Mouse (Mus musculus): ENCODE results near the gene Lin28b. TPM values are rescaled to one million over a fixed set of nuclear protein-coding genes. Genes with fewer than 3 reads are reported as not detected.
"Not testable (repeated sequence)": the region's sequence is repeated elsewhere in the genome, so short reads cannot be mapped to it uniquely, and the experiment has no call there.

Gene Lin28b
- total RNA-seq, 2 experiments from 2014 or later: 3.9 to 5.3 TPM

DNA sequence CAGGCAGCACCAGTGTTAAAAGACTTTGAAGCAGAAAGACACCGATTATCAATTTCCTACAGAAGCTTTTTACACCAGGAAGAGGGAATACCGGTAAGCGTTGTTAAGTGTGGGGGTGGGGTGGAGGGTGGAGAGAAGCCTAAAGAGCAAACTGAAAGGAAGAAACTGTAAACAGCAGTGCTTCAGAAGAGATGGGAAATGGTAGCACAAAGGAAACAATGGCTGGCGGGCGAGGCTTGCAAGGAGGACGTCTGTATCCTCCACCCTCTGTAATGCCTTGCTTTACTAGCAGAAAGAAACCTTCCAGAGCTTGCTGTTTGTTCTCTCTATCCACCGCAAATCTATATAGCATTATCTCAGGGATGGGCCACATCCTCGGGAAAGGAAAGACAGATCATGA, 40.0 kb downstream of the Lin28b start:
- intact Hi-C loops (cut with DNase I): no loop called here
- DNase-seq (ENCODE audit: low spot score in 2 of 2): no peak

DNA sequence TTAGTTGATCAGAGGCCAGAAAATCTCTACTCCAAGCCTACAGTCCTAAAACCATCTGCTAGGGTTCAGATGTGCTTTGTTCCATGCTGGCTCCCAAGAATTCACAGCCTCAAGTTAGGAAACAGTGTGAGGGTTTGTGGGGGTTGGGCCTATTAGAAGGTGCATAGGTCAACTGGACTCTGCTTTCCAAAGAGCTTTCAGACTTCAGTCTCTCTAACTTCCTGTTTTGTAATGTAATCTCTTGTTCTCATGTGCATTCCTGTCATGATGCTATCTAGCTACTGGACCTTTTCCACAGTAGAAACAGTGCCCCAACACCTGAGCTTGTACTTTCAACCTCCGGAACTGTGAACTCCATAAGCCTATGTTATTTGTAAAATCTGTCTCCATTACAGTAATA, 63.8 kb downstream of the Lin28b start:
- DNase-seq (ENCODE audit: low spot score in 2 of 2): no peak
- intact Hi-C loops (cut with DNase I): no loop called here

DNA sequence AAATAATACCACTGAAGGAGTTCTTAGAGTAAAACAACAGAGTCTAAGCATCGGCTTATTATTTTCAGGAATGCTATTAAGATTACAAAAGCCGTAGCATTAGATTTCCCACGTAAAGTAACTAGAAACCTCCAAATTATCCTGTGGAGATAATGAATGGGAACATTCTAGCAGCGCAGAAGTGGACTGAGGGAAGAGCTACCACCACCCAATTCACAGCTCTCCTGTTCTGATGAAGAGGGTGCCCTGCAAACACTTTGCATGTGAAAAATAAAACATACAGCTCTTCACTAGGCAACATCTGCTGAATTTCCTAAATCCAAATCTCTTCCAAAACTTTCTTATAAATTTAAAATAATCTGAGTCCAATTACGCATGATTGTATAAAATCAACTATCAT, 74.1 kb downstream of the Lin28b start:
- intact Hi-C loops (cut with DNase I): no loop called here
- no peak for DNase-seq (ENCODE audit: low spot score in 2 of 2)

DNA sequence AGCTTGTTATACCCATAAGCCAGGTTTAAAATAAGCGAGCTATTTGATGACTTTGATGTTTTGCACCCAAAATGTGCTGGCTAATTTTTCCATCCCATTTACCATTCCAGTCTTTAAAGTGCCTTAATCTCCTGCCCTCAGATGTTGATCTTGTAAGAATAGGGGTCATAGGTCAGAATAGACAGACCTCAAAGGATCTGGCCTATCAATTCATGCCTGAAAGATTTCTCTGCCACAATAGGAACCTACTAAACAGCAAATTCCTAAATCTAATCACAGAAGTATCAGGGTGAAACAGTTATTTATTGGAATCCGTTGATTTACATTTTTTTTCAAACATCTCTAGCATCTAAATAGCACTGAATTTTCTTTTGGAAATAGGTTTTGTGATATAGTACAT, 74.5 kb downstream of the Lin28b start:
- intact Hi-C loops (cut with DNase I): no loop called here
- DNase-seq (ENCODE audit: low spot score in 2 of 2): no peak

DNA sequence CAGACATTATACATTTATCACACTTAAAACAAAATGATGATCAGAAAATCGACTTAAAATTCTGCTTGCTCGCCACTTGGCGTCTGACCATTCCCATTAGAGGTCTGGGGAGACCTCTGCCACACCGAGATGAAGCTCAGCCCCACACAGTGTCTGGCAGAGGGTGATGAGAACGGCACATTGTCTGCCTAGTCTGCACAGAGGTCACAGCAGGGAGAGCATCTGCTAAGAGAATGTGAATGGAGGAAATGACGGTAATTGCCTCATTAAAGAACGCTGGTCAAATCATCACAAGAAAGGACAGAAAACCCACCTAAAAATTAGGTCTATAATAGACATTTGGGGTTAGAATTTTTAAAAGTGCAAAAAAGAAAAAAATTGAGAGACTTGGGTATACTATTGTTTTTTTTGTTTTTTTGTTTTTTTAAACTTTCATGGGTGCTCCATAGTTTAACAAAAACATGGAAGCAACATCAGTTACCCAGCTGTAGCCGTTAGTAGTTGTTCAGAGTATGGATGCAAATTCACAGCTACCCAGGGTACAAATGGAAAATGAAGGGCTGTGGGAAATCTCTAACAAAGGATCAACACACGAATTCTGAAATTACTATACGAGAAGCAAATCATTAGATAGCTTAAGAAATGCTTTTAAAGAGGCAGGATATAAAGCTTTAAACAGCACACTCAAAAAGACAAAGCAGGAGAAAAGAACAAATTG, 75.4 kb downstream of the Lin28b start:
- intact Hi-C loops (cut with DNase I): no loop called here
- DNase-seq (ENCODE audit: low spot score in 2 of 2): no peak

GRCm38 (mm10) chr10:45399702-45400243, 86.4 kb downstream of the Lin28b start:
- no peak for DNase-seq (ENCODE audit: low spot score in 2 of 2)
- intact Hi-C loops (cut with DNase I): no loop called here

DNA sequence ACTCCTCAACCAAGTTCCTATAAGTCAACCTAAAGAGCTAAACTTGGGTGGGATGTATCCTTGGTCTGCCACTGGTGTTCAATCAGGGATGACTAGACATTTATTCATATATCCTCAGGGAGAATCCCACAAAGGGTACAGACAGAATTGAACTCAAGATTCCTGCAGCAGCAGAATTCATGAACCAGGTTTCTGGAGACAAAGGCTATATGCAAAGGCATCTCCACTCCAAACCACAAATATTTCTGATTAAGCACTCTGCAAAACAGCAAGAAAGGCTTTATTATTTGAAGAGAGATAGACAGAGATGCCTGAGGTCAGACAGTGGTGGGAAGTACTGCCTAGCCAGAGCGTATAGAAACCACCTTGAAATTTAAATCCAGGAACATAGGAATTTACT, 88.0 kb downstream of the Lin28b start:
- intact Hi-C loops (cut with DNase I): no loop called here
- DNase-seq (ENCODE audit: low spot score in 2 of 2): no peak

DNA sequence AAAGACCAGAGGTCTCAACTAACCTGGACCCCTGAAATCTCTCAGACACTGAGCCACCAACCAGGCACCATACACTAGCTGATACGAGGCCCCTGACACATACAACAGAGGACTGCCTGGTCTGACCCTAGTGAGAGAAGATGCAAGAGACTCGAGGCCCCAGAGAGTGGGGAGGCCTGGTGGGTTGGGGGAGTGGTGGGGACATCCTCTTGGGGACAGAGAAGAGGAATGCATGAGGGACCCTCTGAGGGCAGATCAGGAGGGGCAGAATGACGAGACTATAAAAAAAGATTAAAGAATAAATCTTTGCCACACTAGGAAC, 103.6 kb downstream of the Lin28b start:
- intact Hi-C loops (cut with DNase I): loop anchor here (1.0 to 5.0 kb wide), 2 partner anchors 129 to 270 kb away; no protein-coding TSS in a partner anchor
- DNase-seq (ENCODE audit: low spot score in 2 of 2): no peak

- intact Hi-C loops (cut with DNase I): loop anchor here (1.0 to 5.0 kb wide), 2 partner anchors 129 to 270 kb away; no protein-coding TSS in a partner anchor
- DNase-seq (ENCODE audit: low spot score in 2 of 2): no peak
Observed at GRCm38 (mm10) chr10:45381937-45382636, 104.1 kb downstream of the Lin28b start.

GRCm38 (mm10) chr10:45378269-45378668, 107.9 kb downstream of the Lin28b start:
- intact Hi-C loops (cut with DNase I): loop anchor here (5.0 kb wide), 1 partner anchor 539 kb away; no protein-coding TSS in a partner anchor
- DNase-seq (ENCODE audit: low spot score in 2 of 2): no peak

DNA sequence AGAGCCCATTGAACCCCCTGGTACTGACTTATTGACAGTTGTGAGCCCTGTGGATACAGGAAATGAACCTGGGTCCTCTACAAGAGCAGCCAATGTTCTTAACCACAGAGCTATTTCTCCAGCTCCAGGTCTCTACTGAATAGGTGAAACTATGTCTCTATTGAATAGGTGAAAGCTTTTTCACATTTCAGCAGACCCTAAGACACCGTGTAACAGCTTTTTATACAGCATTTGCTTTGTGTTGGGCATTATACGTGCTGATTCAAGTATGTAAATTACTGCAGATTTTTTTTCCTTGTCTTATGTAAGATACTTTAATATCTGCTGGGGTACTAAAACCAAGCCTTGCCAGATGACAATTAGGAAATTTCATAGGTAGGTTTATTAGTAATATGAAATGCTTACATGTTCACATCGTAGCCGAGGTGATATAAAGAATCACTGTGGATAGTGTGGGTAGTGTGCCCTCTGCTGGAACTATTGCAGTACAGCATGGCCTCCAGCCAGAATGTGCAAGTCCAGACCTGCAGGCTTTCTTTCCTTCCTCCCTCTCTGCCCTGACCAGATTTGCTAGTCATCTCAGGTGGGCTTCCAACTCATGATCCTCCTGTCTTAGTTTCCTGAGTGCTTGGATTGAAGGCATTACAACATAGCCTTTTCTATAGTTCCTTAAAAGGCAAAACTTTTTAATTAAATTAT, 113.1 kb downstream of the Lin28b start:
- peak; percentile 75 to 85 for DNase-seq (ENCODE audit: low spot score in 2 of 2)
- intact Hi-C loops (cut with DNase I): loop anchor here (1.0 to 5.0 kb wide), 2 partner anchors 275 to 321 kb away; no protein-coding TSS in a partner anchor

DNA sequence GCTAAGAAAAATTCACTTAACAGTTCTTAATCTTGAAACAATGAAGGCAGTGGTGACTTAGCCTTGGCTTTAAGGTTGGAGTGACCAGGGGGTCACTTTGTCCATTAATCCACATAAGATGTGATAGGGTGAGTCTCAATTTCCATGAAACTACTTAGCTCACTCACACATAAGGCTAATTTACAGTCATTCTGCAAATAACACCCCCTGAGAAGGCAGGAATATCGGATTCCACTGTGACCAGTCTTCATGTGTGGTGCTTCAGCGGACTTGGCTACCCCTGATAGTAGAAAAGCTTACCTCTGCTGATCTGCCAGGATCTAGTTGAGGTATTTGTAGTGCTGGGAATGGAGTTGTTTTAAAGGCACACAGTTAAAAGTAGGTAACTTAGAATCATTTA, 115.7 kb downstream of the Lin28b start:
- intact Hi-C loops (cut with DNase I): loop anchor here (5.0 kb wide), 1 partner anchor 318 kb away; no protein-coding TSS in a partner anchor
- DNase-seq (ENCODE audit: low spot score in 2 of 2): no peak

DNA sequence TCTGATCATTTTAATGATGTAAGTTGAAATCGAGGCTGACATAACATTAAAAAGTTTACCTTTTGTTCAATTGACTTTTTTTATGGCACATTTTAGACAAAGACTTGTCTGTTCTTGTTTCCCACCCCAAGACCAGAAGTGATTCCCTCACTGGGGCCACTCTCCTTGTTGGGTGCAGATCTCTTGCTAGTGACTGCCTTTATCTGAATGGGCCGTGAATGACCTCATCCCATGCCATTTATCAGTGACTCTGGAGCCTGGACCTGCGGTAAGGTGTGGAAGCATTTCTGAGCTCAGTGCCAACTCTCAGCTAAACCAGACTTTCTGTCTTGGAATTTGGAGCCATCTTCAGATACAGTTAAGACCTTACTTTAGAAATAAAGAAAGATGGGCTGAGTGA, 116.6 kb downstream of the Lin28b start:
- DNase-seq (ENCODE audit: low spot score in 2 of 2): no peak
- intact Hi-C loops (cut with DNase I): loop anchor here (5.0 kb wide), 1 partner anchor 317 kb away; no protein-coding TSS in a partner anchor

DNA sequence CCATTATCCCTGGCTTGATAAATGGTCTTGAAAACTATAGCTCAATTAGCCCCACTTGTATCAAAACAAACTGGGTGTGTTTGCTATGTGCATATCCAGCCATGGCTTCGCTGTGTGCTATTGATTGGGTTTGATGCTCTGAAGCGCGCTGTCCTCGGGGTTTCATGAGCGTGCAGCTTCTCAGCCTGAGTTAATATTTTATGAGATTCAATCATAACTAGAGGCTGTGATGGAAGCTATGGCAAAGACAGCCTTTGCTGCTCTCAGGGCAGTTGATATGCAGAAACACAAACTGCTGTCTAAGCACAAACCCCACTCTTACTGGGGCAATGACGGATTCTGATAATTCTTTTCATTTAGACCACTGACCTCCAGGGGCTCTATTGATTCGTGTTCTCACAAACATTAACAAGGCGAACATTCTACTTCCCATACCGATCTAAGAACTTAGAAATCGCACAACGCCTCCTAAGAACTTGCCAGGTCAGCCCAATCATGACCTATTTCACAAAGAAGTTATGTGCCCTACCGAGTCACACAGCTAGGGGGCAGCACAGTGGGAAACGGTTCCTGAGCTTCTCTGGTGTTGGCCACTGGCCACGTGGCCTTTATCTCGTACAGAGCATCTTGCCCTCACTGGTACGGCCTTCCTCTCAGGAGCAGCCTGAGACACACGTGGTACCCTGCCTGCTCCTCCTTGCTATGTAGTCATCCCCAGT, 119.0 kb downstream of the Lin28b start:
- intact Hi-C loops (cut with DNase I): no loop called here
- no peak for DNase-seq (ENCODE audit: low spot score in 2 of 2)

GRCm38 (mm10) chr10:45363396-45363795, 122.8 kb downstream of the Lin28b start:
- DNase-seq (ENCODE audit: low spot score in 2 of 2): no peak
- intact Hi-C loops (cut with DNase I): no loop called here

DNA sequence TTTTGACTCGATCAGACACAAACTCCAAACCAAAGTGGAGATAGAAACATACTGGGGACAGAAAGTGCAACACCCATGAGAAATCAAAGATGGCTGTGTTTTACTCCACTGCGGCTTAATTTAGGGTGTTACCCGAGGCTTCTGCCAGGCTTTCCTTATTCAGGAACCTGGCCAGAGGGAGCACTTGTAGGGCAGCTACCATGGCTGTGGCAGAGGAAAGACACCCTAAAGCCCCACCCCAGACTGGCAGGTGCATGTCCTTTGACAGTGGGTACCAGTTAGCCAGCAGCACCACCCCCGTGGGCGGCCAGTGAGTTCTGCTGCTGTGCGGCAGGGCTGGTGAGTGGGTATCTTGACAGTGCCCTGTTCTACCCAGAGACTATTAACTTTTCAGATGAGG, 130.1 kb downstream of the Lin28b start:
- no peak for DNase-seq (ENCODE audit: low spot score in 2 of 2)
- intact Hi-C loops (cut with DNase I): no loop called here

DNA sequence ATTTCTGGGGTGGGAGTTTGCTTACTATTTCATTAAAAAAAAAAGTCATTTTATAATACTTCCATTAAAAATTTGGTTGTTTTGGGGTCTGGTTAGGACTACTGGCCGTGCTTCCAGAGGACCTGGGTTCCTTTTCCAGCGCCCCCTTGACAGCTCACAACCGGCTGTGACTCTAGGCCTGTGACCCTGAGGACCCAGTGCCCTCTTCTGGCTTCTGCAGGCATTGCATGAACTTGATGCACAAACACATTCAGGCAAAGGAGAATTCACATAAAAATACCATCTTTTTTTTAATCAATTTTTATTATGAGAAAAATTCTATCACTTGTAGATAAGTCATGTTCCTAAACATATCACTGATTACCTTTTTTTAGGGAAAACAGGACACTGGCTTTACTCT, 138.1 kb downstream of the Lin28b start:
- DNase-seq (ENCODE audit: low spot score in 2 of 2); intact Hi-C loops (cut with DNase I): not testable (repeated sequence)

DNA sequence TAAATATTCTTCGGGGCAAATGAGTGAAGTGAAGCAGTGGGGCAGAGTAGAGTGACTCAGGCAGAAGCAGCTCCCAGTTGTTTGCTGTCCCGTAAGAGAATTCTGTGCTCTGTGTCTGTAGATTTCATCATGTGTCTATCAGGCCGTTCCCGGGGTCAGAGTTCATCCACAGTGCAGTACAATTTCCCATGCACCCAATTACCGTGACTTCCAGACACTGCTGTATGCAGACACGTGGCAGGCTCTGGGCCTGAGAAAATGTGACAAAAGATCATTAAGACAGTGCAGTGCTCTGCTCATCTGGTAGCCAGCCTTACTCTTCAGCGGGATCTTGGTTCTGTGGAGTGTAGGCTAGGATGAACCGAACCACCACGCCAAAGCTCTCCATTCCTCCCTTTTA, 141.0 kb downstream of the Lin28b start:
- DNase-seq (ENCODE audit: low spot score in 2 of 2): no peak
- intact Hi-C loops (cut with DNase I): no loop called here

- intact Hi-C loops (cut with DNase I): no loop called here
- DNase-seq (ENCODE audit: low spot score in 2 of 2): no peak
Observed at GRCm38 (mm10) chr10:45344381-45344780, 141.8 kb downstream of the Lin28b start.

- intact Hi-C loops (cut with DNase I): no loop called here
- DNase-seq (ENCODE audit: low spot score in 2 of 2): peak in 1 of 2 experiments; percentile 4
Observed at GRCm38 (mm10) chr10:45339106-45339505, 147.1 kb downstream of the Lin28b start.

Data from left cerebral cortex, postnatal 25 days (tissue).